Mouse (Mus musculus) limb, embryonic 14.5 days (tissue): ENCODE results near the gene Ces2b. TPM values are rescaled to one million over a fixed set of nuclear protein-coding genes. Genes with fewer than 3 reads are reported as not detected.
"Not testable (repeated sequence)": the region's sequence is repeated elsewhere in the genome, so short reads cannot be mapped to it uniquely, and the experiment has no call there.

Source experiments
- ATAC-seq: fragments of 200-750 bp; cut with Nextera tagmentation; 2 replicates; pipeline ENCODE4 v1.8.0; 2017; ENCODE audit warnings: low read depth, moderate number of reproducible peaks, moderate TSS enrichment; ENCODE audit not compliant: low FRiP score
- DNase-seq: peaks from one replicate; pipeline ENCODE4 v3.0.0-alpha.2; 2015; ENCODE audit warnings: low spot score
- H3K27ac ChIP-seq: fragments of 300-500 bp; sonication (generic); replicated peaks from 2 replicates; pipeline ENCODE4 v1.5.1; 2014; ENCODE audit warnings: low read depth, mild to moderate bottlenecking, low read length, moderate library complexity, mixed read lengths
- H3K27me3 ChIP-seq: fragments of 300-500 bp; sonication (generic); 2 replicates; pipeline ENCODE4 v1.6.1; 2014; ENCODE audit warnings: low read length, mixed read lengths; ENCODE audit not compliant: control insufficient read depth, insufficient read depth
- H3K36me3 ChIP-seq: fragments of 300-500 bp; sonication (generic); 2 replicates; pipeline ENCODE4 v1.6.1; 2014; ENCODE audit warnings: mild to moderate bottlenecking, low read length, moderate library complexity, mixed read lengths; ENCODE audit not compliant: control insufficient read depth, insufficient read depth
- H3K4me1 ChIP-seq: fragments of 300-500 bp; sonication (generic); 2 replicates; pipeline ENCODE4 v1.6.1; 2014; ENCODE audit warnings: antibody characterized with exemption, low read length, mixed read lengths; ENCODE audit not compliant: control insufficient read depth, insufficient read depth
- H3K4me2 ChIP-seq: fragments of 300-500 bp; sonication (generic); replicated peaks from 2 replicates; pipeline ENCODE4 v1.6.1; 2014; ENCODE audit warnings: low read depth, mild to moderate bottlenecking, low read length, moderate library complexity; ENCODE audit not compliant: severe bottlenecking
- H3K4me3 ChIP-seq: fragments of 300-500 bp; sonication (generic); replicated peaks from 2 replicates; pipeline ENCODE4 v1.5.1; 2014; ENCODE audit warnings: low read length
- H3K9ac ChIP-seq: fragments of 300-500 bp; sonication (generic); 2 replicates; pipeline ENCODE4 v1.6.1; 2014; ENCODE audit warnings: mild to moderate bottlenecking, low read depth, low read length, moderate library complexity; ENCODE audit not compliant: severe bottlenecking
- H3K9me3 ChIP-seq: fragments of 300-500 bp; sonication (generic); 2 replicates; pipeline ENCODE4 v1.6.1; 2016; ENCODE audit warnings: low read length; ENCODE audit not compliant: control insufficient read depth
- POLR2A ChIP-seq: fragments of 200-500 bp; IDR thresholded peaks from 2 replicates; pipeline ENCODE4 v1.8.0; 2012; ENCODE audit warnings: inconsistent platforms, mild to moderate bottlenecking, moderate library complexity, borderline replicate concordance; ENCODE audit not compliant: insufficient read depth, insufficient read length; ENCODE audit errors: extremely low read depth
- WGBS: fragments of 180-500 bp; shearing (Covaris S2); extraction: QIAGEN DNeasy Blood & Tissue Kit; methylation state at CpG from one replicate; pipeline ENCODE4 v1.1.7; 2014; 5-methylcytosine and 5-hydroxymethylcytosine counted together
- polyA plus RNA-seq, 2 experiments: library from polyadenylated mRNA; depleted of rRNA in 1 of 2; stranded (reverse) in 1 of 2; unstranded in 1 of 2; fragments of >200 nt; fragmentation: Nextera tagmentation in 1 of 2; extraction: Ambion mirVana in 1 of 2; gene quantifications; 2 replicates each; pipeline versions ENCODE4 v1.2.1 to v1.2.3; 2012 to 2014

Gene Ces2b
- polyA plus RNA-seq, 2 experiments, result 0.14 to 0.15 TPM

DNA sequence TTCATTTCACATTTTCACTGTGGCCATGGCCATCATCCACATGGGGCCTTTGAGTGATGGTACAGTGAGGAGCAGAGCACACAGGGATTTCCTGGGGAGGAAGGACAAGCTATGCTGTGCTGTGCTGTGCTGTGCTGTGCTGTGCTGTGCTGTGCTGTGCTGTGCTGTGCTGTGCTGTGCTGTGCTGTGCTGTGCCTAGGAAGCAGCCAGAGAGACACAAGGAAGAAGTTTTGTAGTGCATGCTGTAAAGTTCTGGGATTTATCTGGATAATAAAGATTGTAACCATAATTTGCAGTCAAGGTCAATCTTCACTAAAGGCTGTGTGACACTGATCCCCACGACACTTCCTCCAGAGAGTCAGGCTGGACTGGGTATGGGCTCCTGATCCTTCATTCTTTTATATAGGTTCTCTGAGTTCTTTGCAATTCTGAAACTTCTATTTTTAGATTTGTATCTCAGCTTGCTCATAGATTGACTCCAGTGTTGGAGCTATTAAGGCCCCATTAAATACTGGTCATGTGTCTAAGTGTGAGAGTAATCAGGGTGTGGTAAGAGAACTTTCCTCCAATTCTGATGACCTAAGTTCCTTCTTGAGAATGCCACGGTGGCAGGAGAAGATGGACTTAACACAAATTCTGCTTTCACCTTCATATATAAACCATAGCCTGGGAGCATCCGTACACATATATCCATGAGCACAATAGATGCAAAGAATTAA, 10.1 kb downstream of the Ces2b start:
- H3K9ac ChIP-seq, result no peak overlapping the region
- no peak for TF ChIP-seq POLR2A
- DNase-seq (no peak), ATAC-seq (no peak)
- no peaks in the 10 kb centered on the region for H3K4me1 ChIP-seq
- H3K27me3 ChIP-seq, result no peaks in the 10 kb centered on the region
- H3K9me3 ChIP-seq, result no peaks in the 10 kb centered on the region
- H3K4me3 ChIP-seq, result no peak overlapping the region
- no peak overlapping the region for H3K4me2 ChIP-seq
- no peak overlapping the region for H3K27ac ChIP-seq
- no peaks in the 10 kb centered on the region for H3K36me3 ChIP-seq
- 83% methylated on average over 3 of the region's 3 CpGs for WGBS

DNA sequence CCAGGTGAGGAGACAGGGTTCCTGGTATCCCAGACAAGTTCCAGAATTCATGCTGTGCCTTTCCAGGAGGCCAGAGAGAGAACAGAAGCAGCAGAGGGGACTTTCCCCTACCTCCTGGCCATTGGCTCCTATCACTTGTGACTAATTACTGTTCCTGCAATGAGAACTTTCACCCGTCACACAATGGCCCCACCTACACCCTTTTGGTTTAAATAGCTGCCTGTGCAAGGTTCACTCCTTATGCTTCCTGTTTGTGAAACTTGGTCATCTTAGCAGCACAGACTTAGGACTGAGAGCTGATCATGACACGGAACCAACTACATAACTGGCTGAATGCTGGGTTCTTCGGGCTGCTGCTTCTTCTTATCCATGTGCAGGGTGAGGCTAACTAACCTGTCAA, 15.5 kb downstream of the Ces2b start, which contains the start of gene Ces2c:
Gene Ces2c, plus strand, starts transcription at position 238 of the 400 bp plus-strand sequence.
- Histone ChIP-seq H3K36me3 (no peaks in the 10 kb centered on the region), H3K27me3 (no peaks in the 10 kb centered on the region), H3K4me2 (no peak within 1 kb of the TSS), H3K27ac (no peak within 1 kb of the TSS), H3K9me3 (no peaks in the 10 kb centered on the region), H3K9ac (no peak within 1 kb of the TSS), H3K4me1 (no peaks in the 10 kb centered on the region), H3K4me3 (no peak within 1 kb of the TSS)
- 81% methylated on average over 3 of the region's 3 CpGs for WGBS
- no peak for TF ChIP-seq POLR2A
- ATAC-seq, result no peak
- DNase-seq, result no peak

DNA sequence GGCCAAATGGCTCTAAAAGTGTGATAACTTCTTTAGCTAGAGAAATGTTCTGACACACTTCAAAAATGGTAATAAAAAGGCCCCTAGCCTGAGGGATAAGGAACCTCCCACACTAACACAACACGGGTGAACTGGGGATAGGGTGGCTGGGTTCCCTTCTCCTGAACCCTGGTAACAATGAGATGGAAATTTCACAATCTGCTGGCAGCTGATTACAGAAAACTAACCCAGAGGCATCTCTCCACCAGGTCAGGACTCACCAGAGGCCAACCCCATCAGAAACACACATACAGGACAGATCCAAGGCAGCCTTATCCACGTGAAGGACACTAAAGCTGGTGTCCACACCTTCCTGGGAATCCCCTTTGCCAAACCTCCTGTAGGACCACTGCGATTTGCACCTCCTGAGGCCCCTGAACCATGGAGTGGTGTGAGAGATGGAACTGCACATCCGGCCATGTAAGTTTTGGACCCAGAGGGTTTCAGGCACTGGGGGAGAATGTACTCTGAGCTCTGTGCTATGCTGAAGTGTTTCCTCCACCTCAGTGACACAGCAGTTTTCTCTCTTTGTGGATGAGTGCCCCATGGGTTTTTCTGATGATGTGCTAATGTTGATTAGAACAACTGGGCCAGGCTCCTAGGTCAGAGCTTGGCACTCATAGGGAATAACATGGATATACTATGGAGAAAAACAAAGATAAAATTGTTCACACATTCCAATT, 16.5 kb downstream of the Ces2b start:
- Histone ChIP-seq H3K9me3 (no peaks in the 10 kb centered on the region), H3K4me2 (no peak overlapping the region), H3K9ac (no peak overlapping the region), H3K27me3 (no peaks in the 10 kb centered on the region), H3K36me3 (no peaks in the 10 kb centered on the region), H3K4me3 (no peak overlapping the region), H3K27ac (no peak overlapping the region), H3K4me1 (no peaks in the 10 kb centered on the region)
- 70% methylated on average over 4 of the region's 4 CpGs for WGBS
- no peak for TF ChIP-seq POLR2A
- ATAC-seq (no peak), DNase-seq (no peak)

DNA sequence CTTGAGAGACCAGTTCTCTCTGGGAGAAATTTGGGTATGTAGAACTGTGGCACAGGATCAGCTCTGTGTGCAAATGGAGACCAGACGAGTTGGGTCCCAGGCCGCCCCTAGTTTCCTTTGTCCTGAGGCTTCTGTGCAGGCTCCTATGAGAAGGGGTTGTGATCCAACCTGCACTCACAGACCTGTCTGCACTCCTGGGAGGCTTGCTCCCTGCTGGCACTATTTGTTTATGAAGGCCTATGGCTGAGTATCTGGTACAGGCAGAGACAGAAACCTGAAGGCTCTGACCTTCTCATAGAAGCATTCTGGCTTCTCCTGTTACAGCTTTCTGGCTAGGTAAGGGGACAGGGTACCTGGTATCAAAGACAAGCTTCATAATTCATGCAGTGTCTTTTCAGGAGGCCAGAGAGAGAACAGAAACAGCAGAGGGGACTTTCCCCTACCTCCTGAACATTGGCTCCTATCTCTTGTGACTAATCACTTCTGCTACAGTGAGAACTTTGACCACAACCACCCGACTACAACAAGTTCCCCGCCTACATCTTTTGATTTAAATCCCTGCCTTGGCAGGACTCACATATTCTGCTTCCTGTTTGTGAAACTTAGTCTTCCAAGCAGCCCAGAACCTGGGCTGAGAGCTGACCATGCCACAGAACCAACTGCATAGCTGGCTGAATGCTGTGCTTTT, 35.6 kb downstream of the Ces2b start:
- H3K4me1 ChIP-seq, H3K9ac ChIP-seq, DNase-seq, H3K4me2 ChIP-seq, ATAC-seq, H3K4me3 ChIP-seq, H3K27me3 ChIP-seq, H3K27ac ChIP-seq, H3K9me3 ChIP-seq, H3K36me3 ChIP-seq: not testable (repeated sequence)
- no CpG with 5 or more reads among the region's 4 CpGs for WGBS

DNA sequence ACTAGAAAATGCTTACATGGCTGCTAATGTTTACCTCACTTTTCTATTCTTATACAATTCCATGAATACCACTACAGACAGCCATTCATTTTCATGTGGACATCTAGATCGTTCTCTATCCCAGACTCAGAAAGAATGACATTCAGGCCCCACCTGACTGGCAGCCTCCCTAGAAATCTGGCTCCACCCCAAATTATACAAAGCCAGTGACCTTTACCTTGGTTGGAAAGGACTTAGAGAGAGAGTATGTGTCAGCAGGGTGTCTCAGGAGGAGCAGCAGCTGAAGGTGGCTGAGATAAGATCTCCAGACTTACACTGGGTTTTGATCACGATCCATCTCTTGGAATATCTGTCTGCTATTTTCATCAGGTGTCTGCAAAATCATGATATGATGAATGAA, 37.5 kb downstream of the Ces2b start:
- not testable (repeated sequence) for H3K9ac ChIP-seq, H3K4me1 ChIP-seq, H3K9me3 ChIP-seq, ATAC-seq, DNase-seq, H3K4me2 ChIP-seq, H3K27me3 ChIP-seq, H3K4me3 ChIP-seq, H3K27ac ChIP-seq, H3K36me3 ChIP-seq
- WGBS, result no CpG with 5 or more reads among the region's 2 CpGs

GRCm38 (mm10) chr8:104886223-104886926, 55.0 kb downstream of the Ces2b start:
- H3K27me3 ChIP-seq, H3K4me1 ChIP-seq, H3K27ac ChIP-seq, ATAC-seq, H3K9ac ChIP-seq, H3K4me3 ChIP-seq, H3K4me2 ChIP-seq, DNase-seq, H3K9me3 ChIP-seq, H3K36me3 ChIP-seq: not testable (repeated sequence)
- no CpG with 5 or more reads among the region's 4 CpGs for WGBS
